Mouse (Mus musculus) stomach, postnatal 0 days (tissue): Measurements from ENCODE around the gene Smgc. TPM values are rescaled to one million over a fixed set of nuclear protein-coding genes. Genes with fewer than 3 reads are reported as not detected.
"Not testable (repeated sequence)": the region's sequence is repeated elsewhere in the genome, so short reads cannot be mapped to it uniquely, and the experiment has no call there.

ENCODE experiments used
- ATAC-seq: fragments of 200-750 bp; cut with Nextera tagmentation; 2 replicates; pipeline ENCODE4 v1.8.0; 2017; ENCODE audit not compliant: low FRiP score, low TSS enrichment
- DNase-seq: peaks from one replicate; pipeline ENCODE4 v3.0.0-alpha.2; 2016; ENCODE audit warnings: low spot score
- H3K27ac ChIP-seq: fragments of 300-500 bp; sonication (generic); replicated peaks from 2 replicates; pipeline ENCODE4 v1.5.1; 2014; ENCODE audit warnings: mild to moderate bottlenecking, control low read depth
- H3K27me3 ChIP-seq: fragments of 300-500 bp; sonication (generic); 2 replicates; pipeline ENCODE4 v1.6.1; 2014; ENCODE audit warnings: low read length; ENCODE audit not compliant: control insufficient read depth, insufficient read depth
- H3K36me3 ChIP-seq: fragments of 300-500 bp; sonication (generic); 2 replicates; pipeline ENCODE4 v1.6.1; 2014; ENCODE audit warnings: low read length, mixed read lengths; ENCODE audit not compliant: control insufficient read depth, insufficient read depth
- H3K4me1 ChIP-seq: fragments of 300-500 bp; sonication (generic); replicated peaks from 2 replicates; pipeline ENCODE4 v1.6.1; 2014; ENCODE audit warnings: antibody characterized with exemption; ENCODE audit not compliant: control insufficient read depth, insufficient read depth
- H3K4me2 ChIP-seq: fragments of 300-500 bp; sonication (generic); replicated peaks from 2 replicates; pipeline ENCODE4 v1.6.1; 2014; ENCODE audit warnings: low read depth, mild to moderate bottlenecking, control low read depth, moderate library complexity
- H3K4me3 ChIP-seq: fragments of 300-500 bp; sonication (generic); 2 replicates; pipeline ENCODE4 v1.5.1; 2014; ENCODE audit warnings: low read depth, low read length, control low read depth
- H3K9ac ChIP-seq: fragments of 300-500 bp; sonication (generic); 2 replicates; pipeline ENCODE4 v1.6.1; 2014; ENCODE audit warnings: mild to moderate bottlenecking, low read length, control low read depth, mixed read lengths
- H3K9me3 ChIP-seq: fragments of 300-500 bp; sonication (generic); 2 replicates; pipeline ENCODE4 v1.6.1; 2016; ENCODE audit warnings: low read length; ENCODE audit not compliant: control insufficient read depth
- CTCF ChIP-seq: IDR thresholded peaks from 2 replicates; pipeline ENCODE4 v1.5.1; 2016; ENCODE audit warnings: antibody characterized with exemption, low read depth, mild to moderate bottlenecking, moderate library complexity
- EP300 ChIP-seq: optimal IDR thresholded peaks from 2 replicates; pipeline ENCODE3; 2016; ENCODE audit warnings: antibody characterized with exemption
- WGBS: fragments of 180-500 bp; shearing (Covaris S2); extraction: QIAGEN DNeasy Blood & Tissue Kit; methylation state at CpG from one replicate; pipeline ENCODE4 v1.1.7; 2014; 5-methylcytosine and 5-hydroxymethylcytosine counted together
- polyA plus RNA-seq: library from polyadenylated mRNA; unstranded; fragments of >200 nt; fragmentation: Nextera tagmentation; extraction: Ambion mirVana; gene quantifications from 2 replicates; pipeline ENCODE4 v1.2.1, GENCODE M21; 2015

Smgc gene
- polyA plus RNA-seq, result not detected in 2 replicates

- Histone ChIP-seq H3K9ac (no peak within 1 kb of the TSS), H3K4me3 (no peak within 1 kb of the TSS), H3K27me3 (no peaks in the 10 kb centered on the region), H3K9me3 (no peaks in the 10 kb centered on the region), H3K36me3 (no peaks in the 10 kb centered on the region), H3K4me2 (no peak within 1 kb of the TSS), H3K4me1 (no peaks in the 10 kb centered on the region), H3K27ac (no peak within 1 kb of the TSS)
- ATAC-seq (no peak), DNase-seq (no peak)
- WGBS, result 84% methylated on average over 7 of the region's 7 CpGs
- TF ChIP-seq CTCF, result no peak
- no peak for TF ChIP-seq EP300
Observed at GRCm38 (mm10) chr15:91837965-91838364, at the start of gene Smgc. Gene Smgc (plus strand): TSS chr15:91838265.

- no peak overlapping the region for H3K27ac ChIP-seq
- no peaks in the 10 kb centered on the region for H3K27me3 ChIP-seq
- no peak overlapping the region for H3K9ac ChIP-seq
- H3K9me3 ChIP-seq, result no peaks in the 10 kb centered on the region
- no peaks in the 10 kb centered on the region for H3K36me3 ChIP-seq
- DNase-seq (no peak), ATAC-seq (no peak)
- no peaks in the 10 kb centered on the region for H3K4me1 ChIP-seq
- no peak overlapping the region for H3K4me2 ChIP-seq
- TF ChIP-seq EP300 (no peak), CTCF (no peak)
- 95% methylated on average over 11 of the region's 11 CpGs for WGBS
- H3K4me3 ChIP-seq, result no peak overlapping the region
Observed at GRCm38 (mm10) chr15:91788338-91788737, 49.7 kb upstream of the Smgc start.

GRCm38 (mm10) chr15:91806463-91806862 lies 31.6 kb upstream of the Smgc start:
- Histone ChIP-seq H3K36me3 (no peaks in the 10 kb centered on the region), H3K9me3 (no peaks in the 10 kb centered on the region), H3K27ac (no peak overlapping the region), H3K4me3 (no peak overlapping the region), H3K4me1 (no peaks in the 10 kb centered on the region), H3K9ac (no peak overlapping the region), H3K27me3 (no peaks in the 10 kb centered on the region), H3K4me2 (no peak overlapping the region)
- no peak for TF ChIP-seq CTCF
- no peak for TF ChIP-seq EP300
- ATAC-seq (no peak), DNase-seq (no peak)
- 78% methylated on average over 4 of the region's 4 CpGs for WGBS

GRCm38 (mm10) chr15:91835319-91835718 lies 2.7 kb upstream of the Smgc start:
- no peak for DNase-seq

GRCm38 (mm10) chr15:91864130-91864529 lies 26.1 kb downstream of the Smgc start:
- WGBS, result 27% methylated on average over 5 of the region's 5 CpGs
- H3K4me2 ChIP-seq, H3K4me1 ChIP-seq, H3K9ac ChIP-seq, H3K27ac ChIP-seq, H3K4me3 ChIP-seq, ATAC-seq, H3K27me3 ChIP-seq, H3K9me3 ChIP-seq, H3K36me3 ChIP-seq, DNase-seq: not testable (repeated sequence)

More at GRCm38 (mm10) chr15:91835319-91835718, 2.7 kb upstream of the Smgc start:
- WGBS, result 61% methylated on average over 6 of the region's 6 CpGs
- no peaks in the 10 kb centered on the region for H3K27me3 ChIP-seq
- no peak overlapping the region for H3K4me2 ChIP-seq
- TF ChIP-seq CTCF (no peak), EP300 (no peak)
- no peaks in the 10 kb centered on the region for H3K4me1 ChIP-seq
- no peak overlapping the region for H3K9ac ChIP-seq
- H3K9me3 ChIP-seq, result no peaks in the 10 kb centered on the region
- H3K27ac ChIP-seq, result no peak overlapping the region
- H3K36me3 ChIP-seq, result no peaks in the 10 kb centered on the region
- ATAC-seq, result no peak
- no peak overlapping the region for H3K4me3 ChIP-seq

GRCm38 (mm10) chr15:91900245-91900644 lies 62.2 kb downstream of the Smgc start:
- Histone ChIP-seq H3K27me3 (no peaks in the 10 kb centered on the region), H3K4me1 (no peaks in the 10 kb centered on the region), H3K4me2 (no peak overlapping the region), H3K9me3 (no peaks in the 10 kb centered on the region), H3K36me3 (no peaks in the 10 kb centered on the region), H3K4me3 (no peak overlapping the region), H3K9ac (no peak overlapping the region), H3K27ac (no peak overlapping the region)
- WGBS, result 66% methylated on average over 6 of the region's 6 CpGs
- ATAC-seq, result no peak
- peak; percentile 63 for TF ChIP-seq CTCF
- TF ChIP-seq EP300, result no peak
- DNase-seq, result no peak

- ATAC-seq, H3K9ac ChIP-seq, H3K9me3 ChIP-seq, DNase-seq, H3K4me2 ChIP-seq, H3K4me1 ChIP-seq, H3K27ac ChIP-seq, H3K4me3 ChIP-seq, H3K36me3 ChIP-seq, H3K27me3 ChIP-seq: not testable (repeated sequence)
- no CpG with 5 or more reads among the region's 11 CpGs for WGBS
Observed at GRCm38 (mm10) chr15:91907046-91907445, 69.0 kb downstream of the Smgc start.

Other genes starting within 250 kb of the Smgc start
- gene Lrrk2, start 165.1 kb upstream of the Smgc start, polyA plus RNA-seq, result 3.9 and 4.2 TPM in 2 replicates
- 1.4 and 1.7 TPM in 2 replicates for gene Cntn1, start 212.9 kb downstream of the Smgc start, polyA plus RNA-seq